Mouse (Mus musculus) skeletal muscle tissue, postnatal 0 days (tissue): Measurements from ENCODE around the gene Supt5. TPM values are rescaled to one million over a fixed set of nuclear protein-coding genes. Genes with fewer than 3 reads are reported as not detected.

Source experiments
- polyA plus RNA-seq: library from polyadenylated mRNA; unstranded; fragments of >200 nt; fragmentation: Nextera tagmentation; extraction: Ambion mirVana; gene quantifications from 2 replicates; pipeline ENCODE4 v1.2.1, GENCODE M21; 2015

Gene Supt5
- 44.9 and 47.5 TPM in 2 replicates for polyA plus RNA-seq

DNA sequence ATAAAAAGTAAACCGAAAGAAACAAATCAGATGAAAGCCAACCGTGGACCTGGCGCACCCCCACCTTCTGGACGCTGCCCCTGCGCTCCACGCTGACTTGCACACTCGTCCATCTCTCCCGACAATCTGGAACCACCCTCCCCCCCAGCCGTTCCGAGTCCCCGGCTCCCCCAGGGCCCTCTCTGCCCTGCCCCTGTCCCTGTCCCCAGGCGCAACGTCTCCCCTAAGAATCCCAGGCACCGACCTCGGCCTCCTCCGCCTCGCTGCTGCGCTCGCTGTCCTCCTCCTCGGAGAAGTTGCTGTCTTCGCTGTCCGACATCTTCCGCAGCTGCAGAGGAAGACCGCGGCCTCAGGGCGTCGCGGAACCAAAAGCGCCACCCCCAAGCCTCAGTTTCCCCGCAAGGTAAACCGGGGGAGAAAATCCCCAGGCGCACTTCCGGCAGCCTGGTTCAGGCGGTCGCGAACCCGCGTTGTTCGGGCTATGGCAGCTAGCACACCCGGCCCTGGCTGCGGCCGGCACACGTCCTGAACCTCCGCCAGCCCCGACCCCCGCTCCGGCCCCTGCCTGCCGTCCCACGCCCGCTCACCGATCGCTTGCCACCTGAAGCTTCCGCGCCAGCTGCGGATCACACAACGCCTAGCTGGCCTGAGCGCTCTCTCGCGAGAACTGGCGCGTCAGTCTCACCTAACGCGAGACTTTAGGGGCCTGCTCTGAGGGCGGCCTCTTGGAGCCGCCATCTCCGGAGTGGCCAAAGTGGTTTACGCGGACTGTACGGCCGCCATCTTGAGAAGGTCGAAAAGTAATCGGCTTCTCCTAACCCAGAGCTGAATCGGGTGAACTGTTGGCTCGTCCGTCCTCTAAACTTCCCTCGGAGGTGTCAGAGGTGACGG is at the start of gene Supt5:
Gene Supt5 (minus strand): TSS at position 639 of the 891 bp plus-strand sequence.

DNA sequence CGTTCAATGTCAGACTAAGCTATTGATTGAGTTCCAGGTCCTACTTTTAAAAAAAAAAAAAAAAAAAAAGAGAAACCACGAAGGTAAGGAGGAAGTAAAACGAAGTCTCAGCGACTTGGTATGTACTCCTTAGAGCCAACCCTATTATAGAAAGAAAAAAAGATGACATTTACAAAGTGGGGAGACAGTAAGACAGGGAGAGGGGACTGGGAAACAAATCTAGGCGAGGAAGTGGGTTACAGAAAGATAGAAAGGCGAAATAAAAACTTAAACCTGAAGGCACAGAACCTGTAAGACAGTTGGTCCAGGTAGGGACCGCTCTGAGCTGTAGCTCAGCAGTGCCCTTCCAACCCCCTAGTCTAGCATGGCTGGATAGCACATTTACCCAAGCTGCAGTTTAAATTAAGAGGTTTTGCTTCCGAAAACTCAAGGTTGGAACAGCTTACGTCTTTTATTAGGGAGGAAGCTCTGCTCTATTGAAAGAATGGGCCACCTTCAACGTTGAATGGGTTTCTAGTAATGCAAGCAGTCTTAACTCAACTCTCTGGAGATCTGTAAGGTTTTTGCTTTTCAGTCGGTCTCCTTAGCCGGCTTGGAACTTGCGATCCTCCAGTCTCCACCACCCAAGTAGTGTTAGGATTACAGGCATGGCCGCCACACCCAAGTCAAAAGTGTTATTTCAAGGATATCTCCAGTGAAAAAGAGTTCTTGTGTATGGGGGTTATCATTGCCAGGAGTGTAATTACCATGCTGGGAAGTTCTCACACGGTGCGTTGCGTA is 41.9 kb upstream of the Supt5 start, which contains the start of gene Zfp36:
Gene Zfp36 (minus strand): TSS at position 17 of the 780 bp plus-strand sequence.

DNA sequence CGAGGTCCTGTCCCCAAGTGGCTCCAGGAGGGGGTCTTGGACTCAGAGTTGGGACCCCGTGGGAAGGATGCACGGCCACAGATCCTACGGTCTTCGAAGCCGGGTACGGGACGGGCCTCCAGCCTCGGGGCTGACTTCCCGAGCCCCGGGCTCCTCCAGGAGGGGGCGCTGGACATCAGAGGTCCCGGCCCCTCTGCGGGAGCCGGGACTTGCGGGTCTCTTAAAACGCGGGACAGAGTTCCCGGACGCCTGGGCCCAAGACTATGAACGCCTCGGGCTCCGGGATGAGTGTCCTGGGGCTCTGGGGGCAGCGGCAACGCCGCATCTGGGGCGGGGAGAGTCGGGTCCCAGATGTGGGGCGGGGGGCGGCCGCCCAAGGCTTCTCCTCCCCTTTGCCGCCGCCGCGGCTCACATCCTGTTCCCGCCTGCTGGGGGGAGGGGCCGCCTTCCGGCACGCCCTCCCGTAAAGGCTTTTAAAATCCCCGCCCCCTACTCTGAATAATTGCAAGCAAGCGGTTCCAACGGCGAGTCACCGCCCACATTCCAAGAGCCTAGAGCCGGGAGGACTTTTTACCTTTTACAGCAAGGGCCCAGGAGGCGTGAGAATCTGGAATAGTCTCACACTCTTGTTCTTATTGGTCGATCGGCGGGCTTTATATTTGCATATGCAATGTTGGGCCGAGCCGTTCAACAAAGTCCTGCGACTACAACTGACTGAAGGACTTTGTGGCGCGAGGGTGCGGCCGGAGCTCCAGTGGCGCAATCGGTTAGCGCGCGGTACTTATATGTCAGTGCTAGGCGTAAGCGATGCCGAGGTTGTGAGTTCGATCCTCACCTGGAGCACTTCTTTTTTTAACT is 33.9 kb upstream of the Supt5 start, which contains the start of gene Plekhg2:
Gene Plekhg2 (minus strand): TSS at position 349 of the 858 bp plus-strand sequence.

DNA sequence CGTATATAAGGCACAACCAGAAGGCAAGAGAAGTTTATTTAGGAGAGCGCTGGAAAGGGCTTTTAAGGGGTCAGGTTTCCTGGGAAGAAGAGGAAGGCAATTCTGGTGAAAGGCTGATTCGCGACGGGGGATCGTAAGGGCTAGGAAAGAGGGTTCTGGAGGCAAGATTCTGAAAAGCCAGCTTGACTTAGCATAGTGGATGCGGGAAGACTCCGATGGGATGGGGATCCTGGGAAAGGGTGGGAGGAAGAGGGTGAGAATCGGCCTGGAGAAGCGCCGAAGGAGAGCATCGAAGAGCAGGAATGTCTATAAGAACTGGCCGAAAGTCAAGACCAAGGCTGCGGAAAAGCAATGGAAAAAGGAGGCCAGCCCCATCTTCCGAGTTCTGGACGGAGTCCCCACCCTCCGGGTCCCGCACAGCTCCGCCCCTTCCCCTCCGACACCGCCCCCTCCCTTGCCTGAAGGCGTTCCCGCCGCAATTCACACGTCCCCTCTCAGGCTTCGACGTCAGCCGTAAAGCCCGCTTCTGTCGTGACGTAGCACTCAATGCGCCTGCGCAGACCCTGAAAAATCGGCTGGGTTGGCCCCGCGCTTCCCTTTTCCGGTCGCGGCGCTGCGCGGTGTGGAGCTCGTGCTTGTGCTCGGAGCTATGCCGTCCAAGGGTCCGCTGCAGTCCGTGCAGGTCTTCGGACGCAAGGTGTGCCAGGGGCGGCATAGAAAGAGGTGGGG is 11.8 kb upstream of the Supt5 start, which contains the start of gene Rps16:
Gene Rps16 (plus strand): TSS at position 498 of the 729 bp plus-strand sequence.

DNA sequence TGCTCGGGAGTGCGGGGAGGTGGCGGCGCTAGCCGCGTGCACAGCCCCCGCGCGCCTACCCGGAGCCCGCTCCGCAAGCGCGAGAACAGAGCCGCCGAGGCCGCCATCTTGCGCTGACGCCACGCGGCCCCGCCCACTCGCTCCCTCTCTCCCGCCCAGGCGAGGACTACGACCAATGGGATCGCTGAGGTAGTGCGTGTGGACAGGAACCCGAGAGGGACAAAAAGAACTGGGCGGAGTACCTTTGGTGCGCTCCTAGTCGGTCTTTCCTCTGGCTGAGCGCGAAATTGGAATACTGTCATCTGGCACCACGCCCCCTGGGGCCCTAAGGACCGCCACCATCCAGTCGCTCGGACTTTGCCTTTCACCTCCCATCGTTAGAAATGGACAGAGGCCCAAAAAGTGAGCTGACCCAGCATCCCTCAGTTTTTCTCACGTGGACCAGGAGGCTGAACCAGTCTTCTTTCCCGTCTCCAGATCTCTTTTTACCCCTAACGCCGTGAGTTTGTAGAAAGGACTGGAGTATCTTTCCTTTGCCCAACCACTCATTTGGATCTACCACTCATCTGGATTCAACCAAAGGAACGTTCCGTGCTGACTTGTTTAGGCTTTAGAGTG is 26.5 kb downstream of the Supt5 start, which contains the start of gene Timm50:
Gene Timm50 (minus strand): TSS at position 147 of the 618 bp plus-strand sequence.

DNA sequence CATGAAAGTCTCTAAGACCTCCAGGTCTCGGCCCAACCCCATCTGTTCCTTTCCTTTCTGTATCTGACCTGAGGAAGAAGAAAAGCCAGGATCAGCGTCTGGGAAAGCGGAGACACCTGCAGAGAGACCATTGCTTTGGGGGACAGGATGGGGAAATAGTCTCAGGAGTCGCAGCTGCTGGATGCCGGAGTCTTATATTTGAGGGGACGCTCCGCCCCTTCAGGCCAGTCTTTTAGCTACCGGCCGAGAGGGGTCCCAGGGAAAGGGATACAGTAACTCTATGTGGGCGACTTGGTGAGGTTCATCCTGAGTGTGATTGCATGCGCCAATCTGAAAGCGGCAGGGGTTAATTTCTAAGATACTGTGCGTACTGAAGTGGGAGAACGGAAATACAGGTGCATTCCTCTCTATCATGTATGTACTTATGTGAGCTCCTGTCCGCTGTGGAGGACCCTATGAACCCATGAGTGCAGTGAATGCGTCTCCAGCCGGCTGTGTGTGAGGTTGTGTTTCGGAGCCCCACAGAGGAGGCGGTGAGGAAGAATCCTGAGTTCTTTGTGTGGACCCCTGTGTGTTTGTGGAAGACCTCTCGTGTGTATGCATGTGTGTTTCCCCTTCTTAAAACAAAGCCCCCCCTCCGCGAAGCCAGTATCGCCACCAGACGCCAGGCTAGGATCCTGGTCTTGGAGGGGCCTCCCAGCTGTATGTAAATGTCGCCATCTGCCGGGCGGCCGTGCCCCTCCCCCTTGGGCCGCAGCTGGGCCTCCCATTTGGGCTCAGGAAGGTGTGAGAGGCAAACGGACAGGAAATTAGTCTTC is 36.7 kb downstream of the Supt5 start, which contains the start of gene Dll3:
Gene Dll3 (minus strand): TSS at position 623 of the 818 bp plus-strand sequence.

DNA sequence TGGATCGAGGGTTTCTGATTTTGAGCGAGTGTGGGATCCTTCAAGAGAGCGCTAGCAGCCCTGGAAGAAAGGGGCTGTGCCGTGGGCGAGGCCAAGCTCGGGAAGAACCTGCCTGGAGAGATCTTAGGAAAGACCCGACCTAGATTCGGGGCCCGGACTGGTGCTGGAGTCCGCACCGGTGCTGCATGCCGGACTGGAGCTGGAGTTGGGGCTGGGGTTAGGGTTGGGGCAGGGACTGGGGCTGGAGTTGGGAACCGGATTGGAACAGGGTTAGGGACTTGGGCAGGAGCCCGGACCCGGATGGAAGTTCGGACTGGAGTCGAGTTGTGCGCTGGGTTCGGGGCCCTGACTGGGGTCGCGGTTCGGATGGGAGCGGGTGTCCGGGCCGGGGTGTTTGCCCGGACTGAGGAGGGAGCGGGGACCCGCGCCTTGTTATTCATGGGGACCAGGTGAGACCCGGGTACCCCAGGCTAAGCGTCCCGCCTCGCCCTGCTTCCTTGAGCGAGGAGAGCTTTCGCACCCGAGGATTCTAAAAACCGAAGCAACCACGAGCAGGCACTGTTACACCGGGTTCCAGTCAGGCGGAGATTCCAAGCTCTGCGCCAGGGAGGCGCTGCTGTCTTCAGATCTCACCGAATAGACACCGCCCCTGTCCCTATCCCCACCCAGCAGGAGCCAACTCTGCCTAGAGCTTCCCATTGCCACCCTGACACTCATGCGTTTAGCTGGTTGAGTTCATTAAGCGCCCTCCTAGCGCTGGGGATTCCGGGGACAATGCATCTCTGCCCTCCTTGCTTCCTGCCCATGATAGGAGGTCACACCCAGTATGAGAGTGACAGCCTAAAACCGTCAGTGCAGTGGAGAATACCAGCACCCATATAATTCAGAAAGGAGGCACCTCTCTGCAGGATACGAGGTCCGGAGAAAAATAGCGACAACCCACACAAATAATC is 47.6 kb downstream of the Supt5 start, which contains the start of gene Selenov:
Gene Selenov (minus strand): TSS at position 549 of the 953 bp plus-strand sequence.

DNA sequence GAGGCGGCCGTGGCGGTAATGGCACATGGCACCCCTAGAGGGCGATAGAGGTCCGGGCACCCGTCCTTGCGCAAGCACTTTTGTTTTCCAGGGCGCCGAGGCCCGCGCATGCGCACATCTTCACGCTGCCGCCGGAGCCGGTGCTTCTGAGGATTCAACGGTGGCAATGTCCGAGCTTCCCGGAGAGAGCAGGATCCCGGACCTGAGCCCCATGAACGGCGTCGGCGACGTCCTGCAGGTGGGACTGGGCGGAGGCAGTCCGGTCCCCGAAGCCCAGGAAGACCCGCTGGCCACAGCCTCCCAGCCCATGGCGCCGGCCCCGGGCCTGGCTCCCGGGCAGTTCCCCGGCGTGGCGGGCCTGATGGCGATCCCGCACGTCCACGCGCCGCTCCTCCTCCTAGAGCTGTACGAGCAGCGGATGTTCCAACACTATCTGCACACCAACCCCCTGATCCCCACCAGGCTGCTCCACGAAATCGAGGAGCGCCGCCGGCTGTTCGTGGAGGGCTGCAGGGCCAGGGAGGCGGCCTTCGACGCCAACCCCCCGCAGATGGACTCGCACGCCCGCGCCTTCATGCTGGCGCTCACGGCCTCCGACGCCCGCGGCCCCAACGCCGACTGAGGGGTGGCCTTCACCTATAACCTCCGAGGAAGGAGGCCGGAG is 60.8 kb downstream of the Supt5 start, which contains the start of gene Eid2b:
Gene Eid2b (plus strand): TSS at position 125 of the 664 bp plus-strand sequence.

DNA sequence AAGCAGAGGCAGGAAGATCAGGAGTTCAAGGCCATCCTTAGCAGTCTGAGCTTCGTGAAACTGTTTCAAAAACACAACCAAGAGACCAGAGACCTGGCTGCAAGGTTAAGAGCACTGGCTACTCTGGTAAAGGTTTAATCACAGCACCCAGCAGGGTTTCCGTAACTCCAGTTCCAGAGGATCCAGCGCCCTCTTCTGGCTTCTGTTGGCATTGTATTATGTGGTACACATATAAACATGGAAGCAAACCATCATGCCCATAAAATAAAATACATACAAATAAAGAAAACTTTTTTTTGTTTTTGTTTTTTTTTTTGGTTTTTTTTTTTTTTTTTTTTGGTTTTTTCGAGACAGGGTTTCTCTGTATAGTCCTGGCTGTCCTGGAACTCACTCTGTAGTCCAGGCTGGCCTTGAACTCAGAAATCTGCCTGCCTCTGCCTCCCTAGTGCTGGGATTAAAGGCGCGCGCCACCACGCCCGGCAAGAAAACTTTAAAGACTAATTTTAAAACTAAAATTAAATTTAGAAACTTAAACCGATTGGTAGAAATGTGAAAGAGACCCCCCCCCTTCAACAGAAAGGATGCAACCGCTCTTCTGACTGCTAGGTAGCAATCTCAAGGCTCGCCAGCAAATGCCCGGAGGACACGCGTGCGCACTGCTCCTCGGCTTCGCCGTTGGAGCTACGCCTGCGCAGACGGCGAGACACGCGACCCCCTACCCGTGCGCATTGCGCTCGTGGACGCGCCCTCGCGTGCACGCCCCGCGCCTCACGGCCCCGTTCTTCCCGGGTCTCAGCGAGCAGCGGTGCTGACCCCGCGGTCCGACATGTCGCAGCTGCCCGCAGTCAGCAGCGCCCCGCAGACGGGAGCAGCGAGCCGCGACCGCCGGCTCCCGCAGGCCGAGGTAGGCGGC is 71.2 kb downstream of the Supt5 start, which contains the start of gene Eid2:
Gene Eid2 (plus strand): TSS at position 753 of the 913 bp plus-strand sequence.

Other genes starting within 250 kb of the Supt5 start
- gene 9530053A07Rik, start 209.3 kb downstream of the Supt5 start, polyA plus RNA-seq, result not detected in 2 replicates
- gene Fbl, start 169.0 kb downstream of the Supt5 start, polyA plus RNA-seq, result 38.9 and 55.1 TPM in 2 replicates
- gene Dyrk1b, start 159.3 kb downstream of the Supt5 start, polyA plus RNA-seq, result 49.8 and 62.1 TPM in 2 replicates
- gene Eid2, start 70.9 kb downstream of the Supt5 start, polyA plus RNA-seq, result 7.0 and 7.9 TPM in 2 replicates
- 9.4 and 10.3 TPM in 2 replicates for gene Eid2b, start 61.0 kb downstream of the Supt5 start, polyA plus RNA-seq
- 0.16 TPM in 1 of 2 replicates, not detected in the other for gene Selenov, start 47.6 kb downstream of the Supt5 start, polyA plus RNA-seq
- not detected in 2 replicates for gene Dll3, start 36.5 kb downstream of the Supt5 start, polyA plus RNA-seq
- gene Timm50, start 26.7 kb downstream of the Supt5 start, polyA plus RNA-seq, result 71.8 and 92.4 TPM in 2 replicates
- gene Rps16, start 11.9 kb upstream of the Supt5 start, polyA plus RNA-seq, result 568 and 593 TPM in 2 replicates
- gene Plekhg2, start 33.9 kb upstream of the Supt5 start, polyA plus RNA-seq, result 18.0 and 18.7 TPM in 2 replicates
- 9.9 and 12.2 TPM in 2 replicates for gene Zfp36, start 41.5 kb upstream of the Supt5 start, polyA plus RNA-seq
- gene Med29, start 54.0 kb upstream of the Supt5 start, polyA plus RNA-seq, result 39.1 and 40.9 TPM in 2 replicates
- gene Paf1, start 54.2 kb upstream of the Supt5 start, polyA plus RNA-seq, result 49.3 TPM in 2 replicates
- 21.4 and 29.1 TPM in 2 replicates for gene Gmfg, start 98.7 kb upstream of the Supt5 start, polyA plus RNA-seq
- 0.38 and 0.43 TPM in 2 replicates for gene Lrfn1, start 113.2 kb upstream of the Supt5 start, polyA plus RNA-seq
- gene Ifnl2, start 171.7 kb upstream of the Supt5 start, polyA plus RNA-seq, result not detected in 2 replicates
- not detected in 2 replicates for gene Ifnl3, start 184.1 kb upstream of the Supt5 start, polyA plus RNA-seq
- gene Sycn, start 202.1 kb upstream of the Supt5 start, polyA plus RNA-seq, result not detected in 2 replicates
- gene Nccrp1, start 208.5 kb upstream of the Supt5 start, polyA plus RNA-seq, result 1.8 TPM in 1 of 2 replicates, not detected in the other